Comparison of ENCODE assay signal across 21 mouse cellular contexts in the genomic region with DNA sequence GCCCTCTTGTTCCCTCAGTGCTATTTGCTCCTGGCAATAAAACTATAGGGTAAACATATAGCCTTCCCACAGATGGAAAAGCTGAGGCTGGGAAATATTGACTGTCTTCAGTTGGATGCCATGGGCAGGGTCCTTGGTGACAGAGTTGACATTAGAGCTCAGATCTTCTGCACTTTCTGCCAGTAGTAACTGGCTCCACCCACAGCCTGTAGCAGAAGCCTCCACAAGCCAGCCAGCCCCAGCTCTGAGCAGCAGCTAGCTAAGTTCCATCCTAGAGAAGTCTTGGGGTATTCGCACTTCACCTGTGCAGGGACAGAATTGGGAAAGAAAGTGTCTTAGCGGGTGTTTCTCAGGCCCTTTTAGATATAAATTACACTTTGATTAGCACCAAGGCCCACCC.
DNase-seq lines count a peak whose midpoint lies in the region; ATAC-seq and TF ChIP-seq lines count a peak whose summit lies in the region.
"Had no signal": no experiment of that assay in that cellular context is flagged by ENCODE, and none has a peak within 500 bp of the region (broad histone marks: within the 10 kb centered on the region; RNA-seq: fewer than 3 reads in every experiment).

No protein-coding gene starts in this region.

- 90% methylated on average over 2 of the region's 2 CpGs for WGBS in forebrain, embryonic 11.5 days
- WGBS in forebrain, embryonic 16.5 days = 36% methylated on average over 2 of the region's 2 CpGs

- H3K4me1 ChIP-seq in forebrain, embryonic 11.5 days (replicated peaks; ENCODE audit: control insufficient read depth, insufficient read depth, low read length) = no peaks in the 10 kb centered on the region
- peaks cover 5% of the 10 kb centered on the region; the same call in 1 of the 2 replicates for H3K4me1 ChIP-seq in forebrain, embryonic 16.5 days (replicated peaks; ENCODE audit: control insufficient read depth, insufficient read depth, low read length)
- H3K4me1 ChIP-seq: heart, embryonic 15.5 days had no signal

- TF ChIP-seq CTCF in layer of hippocampus, adult 2 months (conservative IDR thresholded peaks at IDR 0.05) = no peak

- no peaks in the 10 kb centered on the region for H3K36me3 ChIP-seq in forebrain, embryonic 11.5 days (ENCODE audit: control insufficient read depth, insufficient read depth, low read length)
- no peaks in the 10 kb centered on the region for H3K36me3 ChIP-seq in forebrain, embryonic 16.5 days (ENCODE audit: control insufficient read depth, insufficient read depth)
- H3K36me3 ChIP-seq: forebrain, embryonic 10.5 days; heart, embryonic 15.5 days; hindbrain, embryonic 10.5 days; hindbrain, embryonic 15.5 days had no signal

- no peak overlapping the region for H3K4me2 ChIP-seq in forebrain, embryonic 11.5 days (ENCODE audit: low read depth, low read length, severe bottlenecking)
- H3K4me2 ChIP-seq in forebrain, embryonic 16.5 days (ENCODE audit: low read length) = no peak overlapping the region
- H3K4me2 ChIP-seq: heart, embryonic 11.5 days; heart, embryonic 15.5 days; hindbrain, embryonic 15.5 days had no signal

- ATAC-seq in forebrain, embryonic 11.5 days (replicated peaks; ENCODE audit: low FRiP score) = no peak
- no peak for ATAC-seq in forebrain, embryonic 16.5 days
- ATAC-seq: activated CD4-positive, CD25-positive, alpha-beta regulatory T cell, adult 4 months; forebrain, embryonic 14.5 days; intestine, postnatal 0 days had no signal

- peak; percentile 51 for DNase-seq in adrenal gland, adult 2 months
- no peak for DNase-seq in adrenal gland, postnatal 4 days (ENCODE audit: low spot score in 2 of 2)
- DNase-seq in forebrain, embryonic 11.5 days (ENCODE audit: low spot score) = peak; percentile 25
- DNase-seq in layer of hippocampus, adult 2 months (ENCODE audit: low spot score in 2 of 2) = no peak
- no peak for DNase-seq in layer of hippocampus, adult 9-10 months (ENCODE audit: low spot score)
- DNase-seq: cerebellum, adult 18-20 months; cerebellum, adult 9-10 months; cerebellum, postnatal 14 days; gastrocnemius, postnatal 25 days; heart, postnatal 10 days; heart, postnatal 36 days; kidney, adult 2 months had no signal

- no peak overlapping the region for H3K4me3 ChIP-seq in forebrain, embryonic 11.5 days (ENCODE audit: low read depth, low read length)
- H3K4me3 ChIP-seq in forebrain, embryonic 16.5 days (replicated peaks; ENCODE audit: low read length) = no peak overlapping the region
- no peak overlapping the region for H3K4me3 ChIP-seq in layer of hippocampus, adult 2 months
- H3K4me3 ChIP-seq: forebrain, embryonic 10.5 days; heart, embryonic 15.5 days; hindbrain, embryonic 10.5 days; hindbrain, embryonic 15.5 days had no signal

- H3K9ac ChIP-seq in forebrain, embryonic 11.5 days (ENCODE audit: low read length) = no peak overlapping the region
- no peak overlapping the region for H3K9ac ChIP-seq in forebrain, embryonic 16.5 days (replicated peaks; ENCODE audit: low read depth, low read length)
- H3K9ac ChIP-seq: heart, embryonic 15.5 days; hindbrain, embryonic 15.5 days had no signal

- no peak overlapping the region for H3K27ac ChIP-seq in forebrain, embryonic 11.5 days (ENCODE audit: low read depth, low read length)
- H3K27ac ChIP-seq in forebrain, embryonic 16.5 days (ENCODE audit: low read length) = no peak overlapping the region
- peak overlapping the region; percentile 36; the same call in 1 of the 2 replicates for H3K27ac ChIP-seq in layer of hippocampus, adult 2 months
- H3K27ac ChIP-seq: forebrain, embryonic 10.5 days; heart, embryonic 15.5 days; hindbrain, embryonic 10.5 days had no signal

- no peaks in the 10 kb centered on the region for H3K9me3 ChIP-seq in forebrain, embryonic 11.5 days (ENCODE audit: control insufficient read depth, low read length)
- H3K9me3 ChIP-seq in forebrain, embryonic 16.5 days (ENCODE audit: control insufficient read depth, low read length) = no peaks in the 10 kb centered on the region
- H3K9me3 ChIP-seq: forebrain, embryonic 10.5 days; heart, embryonic 15.5 days; hindbrain, embryonic 10.5 days; hindbrain, embryonic 15.5 days had no signal

- H3K27me3 ChIP-seq in forebrain, embryonic 11.5 days (ENCODE audit: control insufficient read depth, insufficient read depth, low read length) = no peaks in the 10 kb centered on the region
- H3K27me3 ChIP-seq in forebrain, embryonic 16.5 days (replicated peaks; ENCODE audit: control insufficient read depth, insufficient read depth, low read length) = no peaks in the 10 kb centered on the region
- H3K27me3 ChIP-seq: heart, embryonic 15.5 days; hindbrain, embryonic 15.5 days had no signal

Comparison
In these comparisons a context has a peak if more than half of its experiments do, and no peak if none do; other contexts are left out.
1. DNase-seq: peak in adrenal gland, adult 2 months (single experiment) and forebrain, embryonic 11.5 days (single experiment); none in adrenal gland, postnatal 4 days (0 of 2), layer of hippocampus, adult 2 months (0 of 2) and layer of hippocampus, adult 9-10 months (single experiment).